Mouse (Mus musculus): ENCODE data around the gene Tmem165.

- no peak for TF ChIP-seq CTCF (IDR thresholded peaks at IDR 0.05; ENCODE audit: control insufficient read depth, insufficient read depth, insufficient replicate concordance, low read depth, low read length)
- no peak for TF ChIP-seq POLR2A (IDR thresholded peaks at IDR 0.05; ENCODE audit: control insufficient read depth, low read depth, low read length)
These were observed 9.4 kb downstream of the Tmem165 start for GRCm38 (mm10) chr5:76193075-76193474.

Data from testis, adult 2 months (tissue).